Mouse (Mus musculus) thymus, adult 2 months (tissue): Measurements from ENCODE around the gene Slc16a6. TPM values are rescaled to one million over a fixed set of nuclear protein-coding genes. Genes with fewer than 3 reads are reported as not detected.

Experiments
- DNase-seq: peaks from one replicate; pipeline ENCODE4 v3.0.0; 2021
- H3K27ac ChIP-seq: fragments of 200-500 bp; 2 replicates; pipeline ENCODE4 v1.5.1; 2012; ENCODE audit warnings: low read length, control low read depth; ENCODE audit not compliant: control insufficient read depth, insufficient read depth
- H3K27me3 ChIP-seq: fragments of 200-500 bp; 2 replicates; pipeline ENCODE4 v1.6.1; 2012; ENCODE audit warnings: mild to moderate bottlenecking, low read length, moderate library complexity, mixed read lengths; ENCODE audit not compliant: control insufficient read depth, insufficient read depth
- H3K36me3 ChIP-seq: fragments of 200-500 bp; 2 replicates; pipeline ENCODE4 v1.6.1; 2012; ENCODE audit warnings: mild to moderate bottlenecking, low read length, moderate library complexity; ENCODE audit not compliant: control insufficient read depth, insufficient read depth
- H3K4me1 ChIP-seq: fragments of 200-500 bp; replicated peaks from 2 replicates; pipeline ENCODE4 v1.6.1; 2012; ENCODE audit warnings: low read length; ENCODE audit not compliant: control insufficient read depth, insufficient read depth
- H3K4me3 ChIP-seq: fragments of 200-500 bp; 2 replicates; pipeline ENCODE4 v1.5.1; 2012; ENCODE audit warnings: mild to moderate bottlenecking, low read length, control low read depth, moderate library complexity; ENCODE audit not compliant: control insufficient read depth, insufficient read depth
- CTCF ChIP-seq: fragments of 200-500 bp; IDR thresholded peaks from 2 replicates; pipeline ENCODE4 v1.5.1; 2012; ENCODE audit warnings: mild to moderate bottlenecking, control low read depth, low read length, moderate library complexity, borderline replicate concordance; ENCODE audit not compliant: control insufficient read depth, poor library complexity, insufficient read depth; ENCODE audit errors: extremely low read depth
- POLR2A ChIP-seq: fragments of 200-500 bp; IDR thresholded peaks from 2 replicates; pipeline ENCODE4 v1.6.1; 2012; ENCODE audit warnings: mild to moderate bottlenecking, low read length, control low read depth, moderate library complexity; ENCODE audit not compliant: control insufficient read depth, poor library complexity, insufficient read depth; ENCODE audit errors: extremely low read depth
- WGBS: fragments of 180-500 bp; shearing (Covaris S2); methylation state at CpG from one replicate; pipeline ENCODE4 v1.1.7; 2018; 5-methylcytosine and 5-hydroxymethylcytosine counted together
- polyA plus RNA-seq: library from polyadenylated mRNA; depleted of rRNA; stranded (reverse); fragments of >200 nt; gene quantifications from 2 replicates; pipeline ENCODE4 v1.2.3, GENCODE M21; 2012

The Slc16a6 gene
- polyA plus RNA-seq, 1 experiment, result 9.0 TPM

DNA sequence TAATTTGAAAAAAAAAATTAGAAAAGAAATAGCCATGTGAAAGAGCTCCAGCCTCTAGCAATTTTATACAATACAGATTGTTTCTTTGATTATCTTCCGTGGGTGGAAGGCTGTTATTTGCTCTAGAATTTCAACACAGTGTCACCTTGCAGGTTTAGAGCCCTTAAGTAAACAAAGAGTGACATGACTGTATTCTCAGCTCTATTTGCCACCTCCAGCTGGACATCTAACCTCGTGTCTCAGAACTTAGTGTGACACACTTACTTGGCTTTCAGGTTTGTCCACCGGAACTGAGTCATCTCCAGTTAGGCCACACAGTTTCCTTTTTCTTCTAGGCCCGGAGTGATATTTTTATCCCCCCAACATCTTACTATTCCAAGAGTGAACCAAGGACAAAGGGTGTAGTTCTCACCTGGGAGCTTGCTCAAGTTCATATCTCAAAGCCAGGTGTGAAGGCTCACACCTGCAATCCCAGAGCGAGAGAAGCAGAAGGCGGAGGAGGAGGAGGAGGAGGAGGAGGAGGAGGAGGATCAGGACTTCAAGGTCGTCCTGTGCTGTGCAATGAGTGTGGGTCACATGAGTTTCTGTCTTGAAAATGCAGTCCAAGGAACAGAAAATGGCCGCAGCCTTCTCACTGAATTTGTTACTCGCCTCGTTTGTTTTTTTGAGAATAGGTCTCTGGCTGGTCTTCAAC lies 14.7 kb upstream of the Slc16a6 start:
- 65% methylated on average over 10 of the region's 10 CpGs for WGBS
- Histone ChIP-seq H3K27ac (no peak overlapping the region), H3K27me3 (no peaks in the 10 kb centered on the region), H3K4me3 (no peak overlapping the region), H3K36me3 (no peaks in the 10 kb centered on the region), H3K4me1 (0 out of 2 replicates have a peak, but pooled peaks cover 2% of the 10 kb centered on the region)
- no peak for DNase-seq
- TF ChIP-seq CTCF, result no peak
- TF ChIP-seq POLR2A, result no peak

DNA sequence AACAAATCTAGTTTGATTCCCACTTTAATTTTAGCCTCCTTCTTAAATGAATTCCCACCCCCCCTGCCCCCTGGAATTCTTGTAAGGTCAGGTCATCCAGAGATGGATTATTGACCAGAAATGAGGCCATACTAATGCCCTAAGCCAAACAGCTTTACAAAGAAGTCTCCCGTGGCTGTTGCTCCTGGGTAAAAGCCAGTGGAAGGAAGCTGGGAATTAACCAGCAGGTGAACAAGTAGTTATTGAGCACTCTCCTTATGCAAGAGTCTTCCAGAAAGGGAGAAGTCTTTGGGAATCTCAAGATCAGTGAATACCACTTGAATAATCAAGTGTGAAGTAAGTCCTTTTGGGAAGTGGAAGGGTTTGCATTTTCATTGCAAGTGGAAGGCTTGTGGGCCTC lies 13.7 kb upstream of the Slc16a6 start:
- Histone ChIP-seq H3K4me3 (no peak overlapping the region), H3K36me3 (no peaks in the 10 kb centered on the region), H3K27me3 (no peaks in the 10 kb centered on the region), H3K27ac (no peak overlapping the region), H3K4me1 (0 out of 2 replicates have a peak, but pooled peaks cover 2% of the 10 kb centered on the region)
- TF ChIP-seq POLR2A, result no peak
- TF ChIP-seq CTCF, result no peak
- WGBS, result 93% methylated on average over 1 of the region's 1 CpGs
- DNase-seq, result no peak

DNA sequence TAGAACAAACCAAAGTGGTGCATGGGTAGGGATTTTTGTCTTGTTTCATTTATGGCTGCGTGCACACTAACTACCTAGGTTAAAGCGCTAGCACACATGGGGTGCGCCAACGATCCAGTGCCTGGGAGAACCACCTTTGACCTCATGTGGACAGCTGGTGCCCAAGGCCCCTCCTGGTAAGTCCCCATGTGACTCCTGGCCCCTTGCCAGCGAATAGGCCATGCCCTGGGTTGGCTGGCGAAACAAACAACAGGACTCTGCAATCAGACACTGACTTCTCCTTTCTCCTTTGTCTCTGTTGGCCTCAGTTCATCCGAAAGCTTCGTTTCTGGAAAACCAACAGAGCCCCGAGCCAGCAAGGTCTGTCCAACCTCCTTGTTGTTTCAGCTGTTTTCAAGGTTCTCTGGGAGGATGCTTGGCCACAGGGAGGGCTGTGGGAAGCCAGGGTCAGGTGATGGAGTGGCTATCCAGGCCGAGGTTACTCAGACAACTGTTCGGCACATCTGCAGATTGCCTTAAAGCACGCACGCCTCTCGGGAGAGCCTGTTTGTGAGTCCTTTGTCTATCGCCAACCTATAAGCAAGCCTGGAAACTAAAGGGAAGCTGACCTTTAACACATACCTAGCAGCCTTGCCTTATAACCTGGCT lies 12.1 kb upstream of the Slc16a6 start:
- Histone ChIP-seq H3K4me3 (no peak overlapping the region), H3K27ac (no peak overlapping the region), H3K36me3 (no peaks in the 10 kb centered on the region), H3K4me1 (no peaks in the 10 kb centered on the region), H3K27me3 (no peaks in the 10 kb centered on the region)
- DNase-seq, result no peak
- TF ChIP-seq POLR2A (no peak), CTCF (no peak)
- WGBS, result 92% methylated on average over 15 of the region's 15 CpGs

DNA sequence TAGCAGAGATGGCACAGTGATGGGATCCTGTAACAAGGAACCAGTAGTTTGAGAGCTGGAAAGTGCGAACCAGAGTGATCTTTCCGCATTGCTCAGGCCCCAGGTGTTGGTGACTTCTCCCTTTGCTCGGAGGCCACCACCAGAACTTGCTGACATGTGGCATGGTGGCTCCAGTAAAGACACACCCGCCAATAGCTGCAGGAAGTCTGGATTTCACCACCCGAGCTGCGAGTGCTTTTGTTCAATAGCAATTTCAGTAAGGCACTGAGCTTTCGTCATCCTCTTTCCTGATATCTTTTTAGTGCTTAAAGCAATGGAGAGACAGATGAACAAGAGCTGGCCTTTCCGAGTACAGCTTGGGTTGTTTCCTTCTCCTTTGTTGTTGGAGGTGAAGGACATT lies 7.0 kb upstream of the Slc16a6 start:
- H3K27ac ChIP-seq, result no peak overlapping the region
- H3K4me1 ChIP-seq, result peaks cover 8% of the 10 kb centered on the region
- H3K27me3 ChIP-seq, result no peaks in the 10 kb centered on the region
- 38% methylated on average over 8 of the region's 8 CpGs for WGBS
- TF ChIP-seq POLR2A (no peak), CTCF (no peak)
- no peak for DNase-seq
- H3K4me3 ChIP-seq, result no peak overlapping the region
- H3K36me3 ChIP-seq, result no peaks in the 10 kb centered on the region

DNA sequence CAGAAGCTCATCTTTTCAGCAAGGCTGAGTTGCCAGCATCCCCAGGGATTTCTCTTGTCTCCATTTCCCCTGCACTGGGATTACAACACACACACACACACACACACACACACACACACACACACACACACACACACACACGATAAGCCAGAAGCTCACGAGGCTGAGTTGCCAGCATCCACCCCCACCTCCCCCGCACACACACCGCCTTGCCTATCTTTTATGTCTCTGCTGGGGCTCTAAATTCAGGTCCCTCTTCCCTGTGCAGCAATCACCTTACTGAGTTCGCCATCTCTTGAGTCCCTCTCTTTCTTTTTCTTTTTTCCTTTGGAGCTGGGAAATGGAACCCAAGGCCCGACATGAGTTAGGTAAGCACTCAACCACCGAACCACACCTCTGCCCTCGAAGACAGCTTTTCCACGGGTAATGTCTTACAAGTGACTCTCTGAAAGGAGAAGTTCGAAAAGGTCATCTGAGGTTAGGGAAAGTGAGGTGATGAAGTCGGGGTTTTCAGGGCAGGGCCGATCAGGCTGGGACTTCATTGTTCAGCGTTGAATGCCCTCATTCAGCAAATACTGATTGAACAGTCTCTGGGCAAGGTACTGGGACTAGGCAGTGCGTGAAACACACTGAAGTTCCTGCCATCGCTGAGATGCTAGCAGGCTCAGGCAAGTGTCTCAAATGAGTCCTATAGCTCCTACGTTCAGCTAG lies 6.3 kb upstream of the Slc16a6 start:
- H3K4me3 ChIP-seq, result no peak overlapping the region
- DNase-seq, result no peak
- peaks cover 8% of the 10 kb centered on the region for H3K4me1 ChIP-seq
- no peak overlapping the region for H3K27ac ChIP-seq
- WGBS, result 34% methylated on average over 16 of the region's 16 CpGs
- H3K27me3 ChIP-seq, result no peaks in the 10 kb centered on the region
- no peaks in the 10 kb centered on the region for H3K36me3 ChIP-seq
- no peak for TF ChIP-seq POLR2A
- no peak for TF ChIP-seq CTCF

DNA sequence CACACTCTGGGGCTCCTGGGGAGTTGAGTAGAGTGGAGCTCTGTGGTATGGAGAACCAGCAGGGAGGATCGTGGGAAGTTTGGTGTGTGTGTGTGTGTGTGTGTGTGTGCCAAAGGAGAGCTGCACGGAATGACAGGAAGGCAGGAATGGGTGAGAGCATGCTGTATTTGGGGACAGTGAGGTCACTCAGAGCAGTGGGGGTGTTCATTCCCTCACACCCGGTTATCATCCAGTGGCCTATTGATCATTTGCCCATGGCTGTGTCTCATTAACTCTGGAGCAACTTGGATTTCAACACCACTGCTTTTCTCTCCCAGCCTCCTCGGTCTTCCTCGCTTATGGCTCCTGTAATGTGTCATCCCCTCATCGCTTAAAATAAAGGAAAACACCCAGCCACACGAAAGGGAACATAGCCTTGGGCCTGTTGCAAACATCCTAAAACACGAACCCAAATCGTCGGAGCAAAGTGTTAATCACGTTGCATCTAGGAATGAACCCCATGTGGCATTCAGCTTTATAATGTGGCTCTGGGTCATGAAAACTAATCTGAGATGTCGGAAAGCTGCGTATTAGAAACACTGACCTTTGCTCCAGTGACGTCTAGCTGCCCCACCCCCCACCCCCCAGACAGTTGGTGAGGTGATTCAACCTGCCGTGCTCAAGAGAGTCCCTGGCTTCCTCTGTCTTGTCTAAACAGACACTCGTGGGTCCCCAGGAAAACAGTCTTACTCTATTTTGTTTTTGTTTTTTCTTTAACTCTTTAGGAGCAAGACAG lies 4.4 kb upstream of the Slc16a6 start:
- no peak for DNase-seq
- peaks cover 12% of the 10 kb centered on the region for H3K4me1 ChIP-seq
- no peaks in the 10 kb centered on the region for H3K27me3 ChIP-seq
- no peaks in the 10 kb centered on the region for H3K36me3 ChIP-seq
- TF ChIP-seq POLR2A, result no peak
- no peak for TF ChIP-seq CTCF
- no peak overlapping the region for H3K27ac ChIP-seq
- WGBS, result 88% methylated on average over 16 of the region's 16 CpGs
- H3K4me3 ChIP-seq, result no peak overlapping the region
